Mouse (Mus musculus) mouse trophoblast stem cell (cell line): ENCODE data around the gene Tubb4b.
"Not testable (repeated sequence)": the region's sequence is repeated elsewhere in the genome, so short reads cannot be mapped to it uniquely, and the experiment has no call there.

Source experiments
- in situ Hi-C, 2 experiments: fragments of 300-500 bp; cut with MseI, MboI; formaldehyde crosslinking; loops; 2 replicates in 1 of 2; 3 replicates in 1 of 2; pipeline ENCODE4 v1.15.1; 2025

The Tubb4b gene

GRCm38 (mm10) chr2:25224492-25224765, at the start of gene Tubb4b:
TSS of gene Tubb4b (minus strand) at chr2:25224702.
- in situ Hi-C loops = no loop called here

- in situ Hi-C loops = no loop called here
Measured at GRCm38 (mm10) chr2:25273010-25273409, 48.5 kb upstream of the Tubb4b start.

- in situ Hi-C loops = no loop called here
Measured at GRCm38 (mm10) chr2:25272515-25272914, 48.0 kb upstream of the Tubb4b start.

- in situ Hi-C loops = no loop called here
Measured at GRCm38 (mm10) chr2:25271827-25272511, 47.5 kb upstream of the Tubb4b start, which contains the start of the genes Ssna1 and Anapc2. TSS of gene Ssna1 (minus strand) at chr2:25272438. TSS of gene Anapc2 (plus strand) at chr2:25272478.

- in situ Hi-C loops = no loop called here
Measured at GRCm38 (mm10) chr2:25267746-25268309, 43.3 kb upstream of the Tubb4b start.

GRCm38 (mm10) chr2:25267241-25267640, 42.7 kb upstream of the Tubb4b start:
- in situ Hi-C loops = no loop called here

- in situ Hi-C loops = no loop called here
Measured at GRCm38 (mm10) chr2:25266720-25267119, 42.2 kb upstream of the Tubb4b start.

- in situ Hi-C loops = no loop called here
Measured at GRCm38 (mm10) chr2:25265897-25266656, 41.6 kb upstream of the Tubb4b start.

- in situ Hi-C loops = no loop called here
Measured at GRCm38 (mm10) chr2:25264851-25265250, 40.3 kb upstream of the Tubb4b start.

GRCm38 (mm10) chr2:25264286-25264660, 39.8 kb upstream of the Tubb4b start:
- in situ Hi-C loops = no loop called here

GRCm38 (mm10) chr2:25263623-25264285, 39.3 kb upstream of the Tubb4b start:
- in situ Hi-C loops = no loop called here

GRCm38 (mm10) chr2:25262795-25263622, 38.5 kb upstream of the Tubb4b start:
- in situ Hi-C loops = no loop called here

- in situ Hi-C loops = no loop called here
Measured at GRCm38 (mm10) chr2:25262291-25262767, 37.8 kb upstream of the Tubb4b start, which contains the start of gene Tprn. TSS of gene Tprn (plus strand) at chr2:25262618.

- in situ Hi-C loops = no loop called here
Measured at GRCm38 (mm10) chr2:25261870-25262269, 37.4 kb upstream of the Tubb4b start.

- in situ Hi-C loops = no loop called here
Measured at GRCm38 (mm10) chr2:25258887-25259286, 34.4 kb upstream of the Tubb4b start.

GRCm38 (mm10) chr2:25257250-25257649, 32.7 kb upstream of the Tubb4b start:
- in situ Hi-C loops = not testable (repeated sequence)

GRCm38 (mm10) chr2:25256443-25257109, 32.1 kb upstream of the Tubb4b start:
- in situ Hi-C loops = not testable (repeated sequence)

GRCm38 (mm10) chr2:25255284-25255779, 30.8 kb upstream of the Tubb4b start, which contains the start of gene Tmem203:
TSS of gene Tmem203 (plus strand) at chr2:25255439.
- in situ Hi-C loops = no loop called here

- in situ Hi-C loops = no loop called here
Measured at GRCm38 (mm10) chr2:25252331-25252730, 27.8 kb upstream of the Tubb4b start.
